ENCODE assay signal across 8 mouse cellular contexts in genomic region chr13:63815931-63816330, GRCm38 (mm10). TPM values are rescaled to one million over a fixed set of nuclear protein-coding genes. Genes with fewer than 3 reads are reported as not detected.
DNase-seq lines count a peak whose midpoint lies in the region; ATAC-seq and TF ChIP-seq lines count a peak whose summit lies in the region.

No protein-coding gene starts in this region.

- H3K27me3 ChIP-seq in kidney, embryonic 14.5 days (ENCODE audit: control insufficient read depth, insufficient read depth, low read length), result no peaks in the 10 kb centered on the region
- no peaks in the 10 kb centered on the region for H3K27me3 ChIP-seq in forebrain, postnatal 0 days (ENCODE audit: insufficient read depth, low read length)
- no peaks in the 10 kb centered on the region for H3K27me3 ChIP-seq in midbrain, embryonic 12.5 days

- peak overlapping the region; percentile 87 for H3K9ac ChIP-seq in kidney, embryonic 14.5 days (ENCODE audit: low read depth, low read length)
- H3K9ac ChIP-seq in forebrain, postnatal 0 days, result peak overlapping the region; percentile 86
- H3K9ac ChIP-seq in midbrain, embryonic 12.5 days (replicated peaks), result no peak overlapping the region

- no peak overlapping the region; the same call in 1 of the 2 replicates for H3K27ac ChIP-seq in kidney, embryonic 14.5 days (ENCODE audit: low read depth, low read length)
- no peak overlapping the region for H3K27ac ChIP-seq in forebrain, postnatal 0 days (ENCODE audit: low read depth, low read length)
- no peak overlapping the region for H3K27ac ChIP-seq in midbrain, embryonic 12.5 days (replicated peaks)

- H3K4me2 ChIP-seq in kidney, embryonic 14.5 days (replicated peaks; ENCODE audit: low read depth, low read length), result peak overlapping the region; percentile 79
- H3K4me2 ChIP-seq in forebrain, postnatal 0 days (ENCODE audit: low read depth), result peak overlapping the region; percentile 59
- H3K4me2 ChIP-seq in midbrain, embryonic 12.5 days (replicated peaks), result peak overlapping the region; percentile 64

- 0 out of 2 replicates have a peak, but pooled peaks cover 7% of the 10 kb centered on the region for H3K4me1 ChIP-seq in kidney, embryonic 14.5 days (ENCODE audit: control insufficient read depth, insufficient read depth, low read length)
- H3K4me1 ChIP-seq in forebrain, postnatal 0 days (ENCODE audit: insufficient read depth), result peaks cover 14% of the 10 kb centered on the region
- peaks cover 10% of the 10 kb centered on the region; the same call in 1 of the 2 replicates for H3K4me1 ChIP-seq in midbrain, embryonic 12.5 days

- TF ChIP-seq CTCF in forebrain, postnatal 0 days (IDR thresholded peaks at IDR 0.05; ENCODE audit: low read depth), result no peak

- no peak for DNase-seq in kidney, adult 8-10 months
- peak; percentile 70 for DNase-seq in Muller cell, postnatal 12 days (ENCODE audit: inconsistent ontology term)
- DNase-seq in forebrain, postnatal 0 days, result no peak
- no peak for DNase-seq in frontal cortex, postnatal 25 days (ENCODE audit: low spot score in 2 of 2)
- no peak for DNase-seq in urinary bladder, adult 2 months (ENCODE audit: low spot score)
- no peak for DNase-seq in right cerebral cortex, postnatal 36 days (ENCODE audit: low spot score in 2 of 2)

- no peak for ATAC-seq in kidney, embryonic 14.5 days (ENCODE audit: low FRiP score, low TSS enrichment)
- ATAC-seq in forebrain, postnatal 0 days, result no peak
- ATAC-seq in midbrain, embryonic 12.5 days (ENCODE audit: low FRiP score, low read depth), result no peak

- H3K9me3 ChIP-seq in kidney, embryonic 14.5 days (ENCODE audit: control insufficient read depth, low read length), result no peaks in the 10 kb centered on the region
- H3K9me3 ChIP-seq in forebrain, postnatal 0 days (ENCODE audit: low read length), result no peaks in the 10 kb centered on the region
- H3K9me3 ChIP-seq in midbrain, embryonic 12.5 days, result no peaks in the 10 kb centered on the region

- no peaks in the 10 kb centered on the region for H3K36me3 ChIP-seq in kidney, embryonic 14.5 days (ENCODE audit: control insufficient read depth, insufficient read depth, low read length)
- no peaks in the 10 kb centered on the region for H3K36me3 ChIP-seq in forebrain, postnatal 0 days (ENCODE audit: insufficient read depth)
- no peaks in the 10 kb centered on the region for H3K36me3 ChIP-seq in midbrain, embryonic 12.5 days

- H3K4me3 ChIP-seq in kidney, embryonic 14.5 days (ENCODE audit: low read length), result peak overlapping the region; percentile 55
- peak overlapping the region; percentile 64 for H3K4me3 ChIP-seq in forebrain, postnatal 0 days (ENCODE audit: low read depth, low read length)
- H3K4me3 ChIP-seq in midbrain, embryonic 12.5 days, result peak overlapping the region; percentile 68

RNA-seq across cellular contexts. Expression of gene Ercc6l2, which starts 0.9 kb away (rescaled TPM):
- polyA plus RNA-seq in kidney, embryonic 14.5 days (2014; fragmentation: Nextera tagmentation; extraction: Ambion mirVana), result 18.9 and 30.6 TPM in 2 replicates
- 16.2 and 18.0 TPM in 2 replicates for total RNA-seq in forebrain, postnatal 0 days (2014; rRNA removed)
- polyA plus RNA-seq in forebrain, postnatal 0 days (2015; fragmentation: Nextera tagmentation; extraction: Ambion mirVana), result 9.2 and 10.7 TPM in 2 replicates
- 20.5 and 21.2 TPM in 2 replicates for polyA plus RNA-seq in midbrain, embryonic 12.5 days (2016; fragmentation: Nextera tagmentation; extraction: Ambion mirVana)
- 21.7 and 22.3 TPM in 2 replicates for polyA plus RNA-seq in urinary bladder, adult 2 months (2012; rRNA removed)
